Mouse (Mus musculus): ENCODE measurements around the gene B3galt1.

Gene B3galt1

DNA sequence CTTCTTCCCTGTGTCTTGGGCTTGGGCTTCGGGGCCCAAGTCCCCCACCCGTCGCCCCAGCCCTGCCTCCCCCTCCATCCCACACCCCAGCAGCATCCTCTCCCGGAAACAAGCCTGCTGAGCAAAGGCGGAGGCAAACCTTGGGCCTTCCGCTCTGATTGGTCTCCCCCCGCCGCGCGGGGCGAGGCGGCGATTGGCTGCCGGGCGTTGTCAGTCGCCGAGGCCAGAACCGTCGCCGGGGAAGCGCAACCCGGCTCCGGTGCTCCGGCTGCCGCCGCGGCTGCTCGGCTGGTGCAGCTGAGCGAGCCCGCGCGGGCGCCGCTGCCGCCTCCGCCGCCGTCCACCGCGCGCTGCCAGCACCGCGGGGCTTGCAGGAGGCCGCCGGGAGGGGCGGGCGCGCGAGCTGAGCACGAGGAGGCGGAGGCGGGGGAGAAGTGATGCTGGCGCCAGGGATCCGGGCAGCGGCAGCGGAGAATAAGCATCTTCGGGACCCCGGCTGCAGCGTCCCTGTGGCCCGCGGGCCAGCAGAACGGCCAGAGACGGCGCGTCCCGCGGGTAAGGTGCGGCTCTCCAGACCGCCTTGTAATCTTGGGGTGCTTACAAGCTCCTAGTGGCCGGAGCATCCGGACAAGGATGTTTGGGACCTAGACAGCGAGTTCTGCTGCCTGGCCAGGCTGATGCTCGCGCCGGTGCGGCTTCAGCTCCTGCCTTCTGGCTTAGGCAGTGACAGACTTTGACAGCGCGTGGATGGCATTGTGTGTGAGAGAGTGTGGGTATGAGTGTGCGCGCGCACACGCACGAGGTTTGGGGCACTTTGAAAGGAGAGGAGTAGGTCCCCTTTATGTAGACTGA, at the start of gene B3galt1:
TSS of gene B3galt1 (plus strand) at position 392 of the 852 bp plus-strand sequence.
- DNase-seq (ENCODE audit: low spot score in 2 of 2): peak; percentile 96 to 97

DNA sequence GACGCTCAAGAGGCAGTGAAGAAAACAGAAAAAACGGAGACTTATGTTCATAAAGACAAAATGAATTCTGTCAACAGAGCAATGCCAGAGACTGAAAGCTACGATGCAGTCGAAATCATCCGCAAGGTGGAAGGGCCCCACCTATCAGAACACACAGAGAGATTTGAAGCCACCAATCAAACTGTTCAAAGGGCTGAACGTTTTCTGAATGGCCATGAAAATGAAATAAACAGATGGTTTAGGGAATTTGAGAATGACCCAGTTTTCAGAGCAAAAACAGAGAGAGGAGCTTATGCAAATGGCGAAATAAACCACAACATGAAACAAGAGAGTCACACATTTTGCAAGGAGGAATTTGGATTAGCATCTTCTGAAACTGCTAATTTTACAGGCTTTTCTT, 49.3 kb upstream of the B3galt1 start:
- peak in 1 of 2 experiments; percentile 41 for DNase-seq (ENCODE audit: low spot score in 2 of 2)

DNA sequence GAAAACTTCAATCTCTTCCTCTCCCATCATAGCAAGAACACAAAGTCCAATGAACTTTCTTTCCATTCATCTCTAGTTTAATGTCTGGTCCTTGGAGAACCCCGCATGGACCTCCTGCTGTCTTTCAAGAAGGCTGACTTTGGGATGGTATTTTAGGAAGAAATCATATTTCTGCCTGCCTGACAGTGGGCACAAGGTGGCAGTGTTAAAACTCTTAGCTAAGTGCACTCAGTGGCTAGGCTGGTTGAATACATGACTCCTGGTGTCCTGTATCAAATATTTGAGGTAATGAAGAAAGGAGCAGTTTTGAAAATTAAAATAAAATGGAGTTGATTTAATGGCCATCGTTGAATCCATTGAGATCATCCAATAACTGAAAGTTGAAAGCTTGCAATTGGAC, 30.3 kb upstream of the B3galt1 start:
- no peak for DNase-seq (ENCODE audit: low spot score in 2 of 2)

DNA sequence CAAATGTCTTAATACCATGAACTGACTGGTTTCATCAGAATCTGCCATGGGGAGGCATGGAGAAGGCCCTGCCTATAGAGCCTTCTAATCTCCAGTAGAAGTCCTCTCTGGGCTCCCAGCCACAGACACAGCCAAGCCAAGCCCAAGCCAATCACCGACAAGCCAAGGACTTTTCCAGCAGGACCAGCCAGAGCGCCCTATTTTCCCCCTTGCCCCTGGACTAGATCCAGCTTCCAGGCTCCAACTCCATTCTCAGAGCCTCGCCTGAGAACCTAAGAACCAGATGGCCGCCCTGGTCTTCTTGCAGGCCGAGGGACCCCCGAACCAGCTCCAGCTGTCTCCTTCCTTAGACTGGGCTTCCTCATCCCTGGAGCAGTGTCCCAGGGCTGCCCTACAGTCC, 26.2 kb upstream of the B3galt1 start:
- DNase-seq (ENCODE audit: low spot score in 2 of 2): peak in 1 of 2 experiments; percentile 25

DNA sequence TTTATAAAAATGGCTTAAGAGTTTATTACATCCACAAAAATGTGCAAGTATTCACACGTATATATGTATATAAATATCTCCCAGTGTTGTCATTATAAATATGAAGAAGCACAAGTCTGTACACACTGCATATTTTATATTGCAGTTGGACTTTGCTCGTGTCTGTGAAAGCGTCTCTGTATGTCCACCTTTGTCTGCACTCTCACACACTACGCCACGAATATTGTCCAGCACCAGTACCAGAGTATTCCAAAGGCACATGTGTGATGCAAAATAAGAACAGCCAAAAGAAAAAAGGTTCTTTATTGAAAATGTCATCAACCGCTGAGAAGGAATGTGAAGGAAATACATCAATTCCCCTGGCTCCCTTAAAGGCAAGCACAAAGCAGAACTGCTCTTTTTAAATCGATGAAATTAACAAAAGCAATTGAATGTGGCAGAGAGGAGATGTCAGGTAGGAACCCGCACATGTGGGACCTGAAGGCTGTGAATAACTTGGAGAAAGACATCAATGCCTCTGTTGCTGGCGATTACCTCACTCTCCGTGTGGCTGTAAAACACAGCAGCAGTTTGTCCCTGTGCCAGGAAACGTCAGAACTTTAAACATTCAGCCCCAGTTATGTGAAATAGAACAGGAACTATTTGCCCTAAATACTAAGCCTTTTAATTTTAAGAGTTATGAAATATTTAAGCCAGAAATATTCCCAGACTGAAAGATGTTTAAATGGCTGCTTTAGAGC, 23.5 kb upstream of the B3galt1 start:
- DNase-seq (ENCODE audit: low spot score in 2 of 2): no peak

DNA sequence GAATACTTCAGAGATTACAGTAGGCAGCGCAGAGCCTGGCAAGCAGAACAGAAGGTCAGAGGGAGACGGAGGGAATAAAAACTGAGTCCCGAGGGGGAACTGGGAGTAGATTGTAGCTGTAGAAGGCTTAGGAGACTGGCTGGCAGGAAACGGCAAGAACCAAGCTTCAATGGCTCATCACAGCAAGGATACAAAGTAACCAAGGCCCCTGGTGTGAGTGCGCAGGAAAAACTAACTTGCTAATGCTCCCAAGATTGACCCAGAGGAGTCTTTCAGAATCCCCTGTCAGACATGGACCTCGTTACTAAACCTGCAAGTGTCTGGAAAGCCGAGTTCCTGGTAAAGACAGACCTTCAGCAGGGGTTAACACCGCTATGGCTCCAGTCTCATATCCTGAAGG, 21.2 kb upstream of the B3galt1 start:
- DNase-seq (ENCODE audit: low spot score in 2 of 2): no peak

DNA sequence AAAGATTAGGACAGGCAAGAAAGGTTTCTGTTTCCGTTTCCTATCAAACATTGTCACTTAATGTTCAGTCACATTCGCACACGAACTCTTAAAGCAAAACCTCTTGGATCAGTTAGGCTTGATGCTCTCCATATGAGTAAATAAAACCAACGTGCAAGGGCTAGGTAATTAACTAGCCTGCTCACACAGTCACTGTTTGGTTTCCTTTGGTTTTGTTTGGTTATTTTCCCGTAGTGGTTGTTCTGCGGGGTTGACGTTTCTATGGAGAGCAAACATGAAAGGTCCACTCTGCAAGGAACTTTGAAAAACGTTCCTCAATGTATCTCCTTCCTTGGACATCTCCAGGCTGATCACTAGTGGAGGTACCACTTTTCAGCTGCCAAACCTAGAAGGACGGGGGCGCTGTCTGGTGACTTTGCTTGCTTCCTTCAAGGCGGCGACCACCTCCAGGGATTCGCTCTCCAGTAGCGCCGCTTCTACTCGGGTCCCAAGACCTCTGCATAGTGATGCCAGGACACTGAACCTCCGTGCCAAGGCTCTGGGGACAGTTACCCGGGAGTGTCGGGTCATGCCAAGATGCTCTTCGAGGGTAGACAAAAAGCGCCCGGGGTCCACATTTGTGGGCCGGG, 706 bp upstream of the B3galt1 start:
- peak; percentile 83 for DNase-seq (ENCODE audit: low spot score in 2 of 2)

DNA sequence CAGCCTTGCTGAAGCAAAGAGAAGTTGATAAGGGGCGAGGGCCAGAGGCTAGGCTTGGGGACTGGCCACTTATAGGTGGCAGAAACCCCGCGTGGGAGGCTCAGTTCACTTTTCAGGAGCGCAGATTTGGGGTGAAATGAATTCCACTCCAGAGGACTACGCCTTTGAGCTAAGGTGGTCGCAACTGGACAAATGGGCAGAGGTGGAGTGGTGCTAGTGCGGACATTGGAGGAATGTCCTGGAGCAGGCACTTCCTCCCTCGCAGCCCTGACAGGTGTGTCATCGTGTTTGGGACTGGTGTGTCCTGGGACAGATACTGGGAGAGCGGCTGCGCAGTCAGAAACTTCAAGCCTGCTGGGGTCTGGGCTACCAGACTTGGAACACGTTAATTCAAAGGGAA, 895 bp downstream of the B3galt1 start:
- DNase-seq (ENCODE audit: low spot score in 2 of 2): peak; percentile 24 to 35

DNA sequence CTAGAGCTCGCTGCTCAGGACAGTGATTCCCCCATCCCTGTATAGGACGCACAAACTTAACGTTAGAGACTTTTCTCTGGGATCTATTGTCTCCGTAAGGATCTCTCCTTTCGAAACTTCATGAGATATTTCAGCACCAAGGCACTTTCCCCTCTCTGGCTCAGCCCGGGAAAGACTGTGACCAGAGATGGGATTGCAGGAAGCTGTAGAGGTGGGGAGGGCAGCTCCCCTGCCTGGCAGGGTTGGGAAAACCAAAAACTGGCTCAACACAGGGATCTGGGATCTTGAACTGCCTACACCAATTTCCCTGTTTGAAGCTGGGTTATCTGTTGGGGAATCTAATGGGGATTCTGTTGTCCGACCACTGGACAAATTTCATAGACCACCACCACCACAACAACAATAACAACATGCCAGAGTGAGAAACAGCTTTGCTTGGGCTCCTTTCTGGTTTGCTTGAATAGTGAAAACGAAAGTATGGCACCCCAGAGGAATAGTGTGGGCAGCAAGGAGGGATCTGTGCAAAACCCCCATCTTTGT, 1.5 kb downstream of the B3galt1 start:
- DNase-seq (ENCODE audit: low spot score in 2 of 2): no peak

DNA sequence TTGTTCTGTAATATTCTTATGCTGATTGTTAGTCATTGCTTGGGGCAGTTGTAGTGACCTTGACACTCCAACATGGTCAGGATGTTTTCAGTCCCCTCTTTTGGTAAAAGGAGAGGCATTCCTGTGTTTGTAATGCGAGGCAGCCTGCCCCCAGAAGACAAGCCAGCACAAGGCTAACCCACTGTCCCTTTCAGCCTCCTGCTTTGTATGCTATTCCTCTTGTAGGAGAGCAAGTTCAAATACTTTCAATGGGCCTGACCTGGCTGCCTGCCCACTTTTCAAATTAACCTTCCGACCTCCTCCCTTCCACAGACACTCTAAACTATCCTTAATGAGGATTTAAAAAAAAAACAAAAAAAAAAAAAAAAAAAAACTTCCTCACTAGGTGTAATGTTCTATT, 11.0 kb downstream of the B3galt1 start:
- DNase-seq (ENCODE audit: low spot score in 2 of 2): peak; percentile 55 to 59

DNA sequence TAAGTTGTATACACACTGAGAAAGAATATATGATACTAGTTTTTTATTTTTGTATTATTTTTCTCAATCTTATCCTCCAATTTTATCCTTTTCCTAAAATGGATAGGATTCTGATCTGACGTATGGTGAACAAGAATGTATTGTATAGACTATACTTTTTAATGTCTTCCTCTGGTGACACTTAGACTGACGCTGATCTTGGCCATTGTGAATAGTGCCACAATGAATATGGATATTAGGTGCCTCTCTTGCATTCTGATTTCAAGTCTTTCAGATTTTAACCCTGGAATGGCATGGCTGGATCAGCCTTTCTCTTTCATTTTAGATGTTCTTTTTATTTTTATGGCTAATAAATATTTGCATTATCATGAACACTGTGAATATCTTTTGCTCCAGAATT, 17.4 kb downstream of the B3galt1 start:
- DNase-seq (ENCODE audit: low spot score in 2 of 2): no peak

DNA sequence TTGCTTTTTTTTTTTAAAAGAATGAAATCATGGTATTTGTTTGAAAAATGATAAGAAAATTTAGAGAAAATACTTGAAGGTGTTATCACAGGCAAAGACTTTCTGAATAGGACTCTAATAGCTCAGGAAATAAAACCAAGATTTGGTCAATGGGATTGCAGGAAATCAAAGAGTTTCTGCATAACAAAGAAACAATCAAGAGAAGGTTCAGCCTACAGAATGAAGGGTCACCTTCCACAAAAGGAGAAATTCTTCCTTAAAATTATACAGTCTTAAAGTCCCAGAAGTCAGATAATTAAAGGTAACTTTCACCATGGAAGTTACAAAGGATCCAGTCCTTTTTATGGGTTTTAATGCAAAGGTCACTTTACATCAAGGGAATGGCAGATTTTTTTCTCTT, 24.7 kb downstream of the B3galt1 start:
- no peak for DNase-seq (ENCODE audit: low spot score in 2 of 2)

DNA sequence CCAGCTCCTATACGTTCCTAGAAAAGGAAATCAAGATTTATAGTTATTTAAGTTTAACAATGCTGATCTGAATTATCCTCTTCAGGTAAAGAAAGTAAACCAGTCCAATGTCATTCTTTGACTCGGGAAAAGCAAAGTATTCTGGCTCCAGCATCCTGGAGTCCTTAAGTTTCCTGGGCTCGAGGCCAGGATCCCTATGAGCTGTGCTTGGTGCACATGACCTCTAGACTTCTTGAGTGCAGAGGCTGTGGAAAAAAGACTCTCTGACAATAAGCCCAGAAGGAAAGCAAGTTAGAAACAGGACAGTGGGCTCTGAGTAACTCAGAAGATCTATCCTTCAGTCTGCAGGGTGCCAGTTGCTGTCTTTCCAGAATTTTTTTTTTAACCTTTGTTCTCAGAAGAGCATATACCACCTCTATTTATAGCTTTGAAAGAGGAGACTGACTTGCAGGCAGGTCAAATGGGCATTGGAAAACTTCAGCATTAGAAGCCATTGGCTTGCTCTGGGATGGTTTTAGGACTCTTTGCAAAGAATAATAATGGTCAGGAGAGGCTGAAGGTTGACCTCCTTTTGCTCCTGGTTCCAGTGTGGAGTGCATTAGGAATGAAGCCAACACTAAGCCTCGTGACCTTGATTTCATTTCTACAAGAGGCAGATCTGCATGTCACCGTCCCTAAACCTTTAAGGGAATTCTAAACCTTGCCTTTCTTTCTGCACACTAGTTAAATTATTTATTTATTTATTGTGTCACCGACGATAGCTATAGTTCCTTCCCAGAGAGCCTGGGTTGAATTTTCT, 26.4 kb downstream of the B3galt1 start:
- no peak for DNase-seq (ENCODE audit: low spot score in 2 of 2)

DNA sequence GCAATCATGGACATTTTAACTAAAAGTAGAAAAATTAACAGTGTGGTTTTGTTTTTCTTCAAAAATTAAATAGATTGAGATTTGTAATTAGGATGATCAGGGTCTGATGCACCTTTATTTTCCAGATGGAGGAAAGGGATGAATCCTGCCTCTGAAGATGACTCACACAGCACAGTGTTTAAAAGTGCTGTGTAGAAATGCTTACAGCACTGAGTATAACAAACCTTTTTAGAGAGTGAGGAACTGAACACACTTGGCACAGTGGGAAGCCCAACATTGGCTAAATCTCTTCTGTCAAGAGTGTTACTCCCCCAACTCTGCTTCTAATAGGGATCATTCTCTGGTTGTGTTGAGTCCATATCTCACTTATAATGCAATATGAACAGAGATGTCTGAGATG, 57.2 kb downstream of the B3galt1 start:
- no peak for DNase-seq (ENCODE audit: low spot score in 2 of 2)

DNA sequence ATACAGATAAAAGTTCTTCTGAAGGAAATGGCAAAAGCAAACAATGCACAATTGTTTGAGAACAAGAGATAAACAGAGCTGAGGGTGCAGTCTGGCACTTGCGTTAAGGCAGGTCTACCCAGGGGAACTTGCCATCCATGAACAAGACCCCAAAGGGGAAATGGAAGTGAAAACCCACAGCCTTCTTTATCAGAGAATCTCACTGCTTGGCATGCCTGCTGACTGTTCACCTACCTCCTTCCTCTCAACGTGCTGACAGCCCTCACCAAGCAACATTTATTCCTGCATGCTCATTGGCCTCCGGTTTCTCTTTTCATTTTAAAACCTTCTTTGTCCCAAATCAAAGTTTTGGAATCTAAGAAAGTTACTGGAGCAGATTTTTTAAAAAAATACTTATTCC, 62.0 kb downstream of the B3galt1 start:
- DNase-seq (ENCODE audit: low spot score in 2 of 2): no peak

DNA sequence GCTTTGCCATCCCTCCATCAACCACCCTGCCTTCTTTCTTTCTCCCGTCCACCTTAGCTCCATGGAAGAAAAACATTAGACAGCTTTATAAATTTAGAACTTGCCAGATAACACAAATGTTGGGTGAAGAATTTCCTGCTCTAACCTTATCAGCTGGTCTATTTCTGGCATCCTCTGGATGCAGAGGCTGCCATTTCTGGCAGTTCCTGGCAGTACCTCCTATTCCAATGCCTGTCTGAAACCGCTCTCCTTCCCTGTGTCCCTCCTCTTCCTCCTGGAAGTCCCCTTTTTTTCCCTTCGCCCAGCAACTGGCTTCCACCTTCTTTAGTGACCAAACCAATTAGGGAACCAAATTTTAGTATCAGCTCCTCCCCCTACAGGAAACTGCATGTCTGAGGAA, 62.6 kb downstream of the B3galt1 start:
- no peak for DNase-seq (ENCODE audit: low spot score in 2 of 2)

DNA sequence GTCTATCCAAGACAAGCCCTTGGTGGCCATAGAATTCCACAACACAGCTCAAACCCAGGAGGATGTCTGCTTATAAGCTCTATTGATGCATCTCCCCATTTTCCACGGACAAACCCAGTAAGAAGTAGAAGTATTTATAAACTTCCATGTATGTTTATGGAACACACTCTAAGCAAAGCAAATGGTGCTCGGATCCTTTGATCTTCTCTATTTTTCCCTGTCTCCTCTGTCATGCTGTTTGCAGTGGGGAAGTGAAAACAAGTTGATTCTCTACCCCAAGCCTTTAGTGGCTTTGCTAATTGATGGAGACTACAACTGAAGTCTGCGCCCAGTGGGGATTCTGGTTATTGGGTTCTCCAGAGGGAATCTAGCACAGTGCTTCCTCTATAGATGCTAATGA, 89.2 kb downstream of the B3galt1 start:
- no peak for DNase-seq (ENCODE audit: low spot score in 2 of 2)

DNA sequence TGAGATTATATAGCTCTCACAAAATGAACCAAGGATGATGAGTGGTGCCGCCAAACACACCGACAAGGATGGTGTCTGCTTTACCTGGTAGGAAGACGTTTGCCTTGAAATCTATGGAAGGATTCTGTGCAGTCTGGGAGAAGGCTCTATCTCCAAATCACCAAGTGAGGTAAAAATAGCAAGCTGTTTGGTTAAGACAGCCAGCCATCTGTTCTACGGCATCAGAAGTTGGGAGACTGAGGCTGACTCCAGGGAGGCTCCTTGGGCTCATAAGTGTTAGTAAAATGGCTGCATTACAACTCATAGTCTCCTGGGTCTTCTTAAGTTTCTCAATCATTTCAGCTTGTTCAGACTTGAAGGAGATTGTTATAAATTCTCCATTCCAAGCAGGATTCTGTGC, 91.7 kb downstream of the B3galt1 start:
- DNase-seq (ENCODE audit: low spot score in 2 of 2): no peak

DNA sequence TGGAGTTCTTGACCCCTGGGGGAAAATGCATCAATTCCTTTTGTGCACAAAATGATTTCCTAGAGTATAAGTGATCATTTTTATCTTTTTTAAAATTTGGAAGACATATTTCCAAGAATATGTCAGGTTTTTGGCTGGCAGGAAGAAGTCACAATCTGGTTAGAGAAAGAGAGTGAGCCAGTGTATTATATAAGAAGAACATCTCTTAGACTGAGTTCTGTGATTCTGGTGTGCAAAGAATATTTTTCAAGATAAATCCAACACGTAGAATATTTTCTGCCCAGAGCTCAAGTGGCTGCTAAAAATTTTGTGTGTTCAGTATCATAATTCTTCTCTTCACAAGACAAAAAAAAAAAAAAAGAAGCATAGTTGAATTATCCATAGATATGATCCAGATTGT, 92.4 kb downstream of the B3galt1 start:
- no peak for DNase-seq (ENCODE audit: low spot score in 2 of 2)

DNA sequence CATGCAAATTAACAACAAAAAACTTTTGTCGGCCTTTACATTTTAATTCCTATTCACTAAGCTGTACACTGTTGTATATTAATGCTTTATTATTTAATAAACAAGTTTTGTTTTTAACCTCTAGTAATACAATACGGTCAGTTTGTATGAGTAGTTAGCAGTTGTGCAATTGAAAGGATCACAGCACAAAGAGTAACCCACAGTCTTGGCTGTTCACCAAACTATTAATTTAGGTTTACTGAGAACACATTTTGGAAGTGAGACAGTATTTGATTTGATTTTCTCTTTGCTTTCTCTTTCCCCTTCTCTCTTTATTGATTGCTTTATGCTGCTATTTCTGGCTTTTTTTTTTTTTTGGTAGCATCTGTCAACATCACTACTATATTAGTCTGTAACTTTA, 106.0 kb downstream of the B3galt1 start:
- no peak for DNase-seq (ENCODE audit: low spot score in 2 of 2)

DNA sequence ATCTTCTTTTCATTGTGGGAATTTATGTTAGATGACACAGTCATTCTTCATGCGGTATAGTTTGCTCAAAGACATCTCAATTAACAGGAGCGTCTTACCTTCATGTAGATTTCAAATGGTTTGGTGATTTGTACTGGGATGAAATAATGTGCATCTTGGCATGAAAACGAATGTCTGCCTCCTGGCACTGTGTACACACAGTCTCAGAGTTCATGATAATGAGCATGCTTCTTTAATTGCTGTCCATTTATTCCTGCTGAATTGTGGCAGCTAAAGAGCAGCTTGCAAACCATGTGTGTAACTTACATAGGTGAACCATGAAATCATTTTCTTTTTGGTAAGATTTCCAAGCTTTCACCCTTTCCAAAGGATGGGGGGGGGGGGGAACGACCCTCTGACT, 112.0 kb downstream of the B3galt1 start:
- no peak for DNase-seq (ENCODE audit: low spot score in 2 of 2)

DNA sequence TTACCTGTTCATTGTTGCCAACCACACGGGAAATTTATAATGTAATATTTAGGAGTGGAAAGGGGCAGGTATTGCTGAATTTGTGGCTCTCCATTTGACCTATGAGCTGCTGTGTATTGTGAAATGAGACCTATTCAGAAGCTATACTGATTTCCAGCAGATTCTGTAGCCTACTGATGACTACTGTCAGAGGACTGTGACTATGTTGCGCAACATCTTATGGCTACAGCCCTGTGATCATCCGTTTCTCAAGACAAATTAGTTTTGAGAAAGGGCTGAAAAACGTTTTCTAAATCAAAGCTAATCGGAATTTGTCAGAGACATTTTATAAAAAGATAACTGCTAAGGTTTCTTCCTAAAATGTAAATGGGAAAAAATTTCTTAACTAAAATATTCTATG, 158.6 kb downstream of the B3galt1 start:
- no peak for DNase-seq (ENCODE audit: low spot score in 2 of 2)

All from right cerebral cortex, postnatal 10 days (tissue).